Mouse (Mus musculus): ENCODE measurements around the gene Tymp. TPM values are rescaled to one million over a fixed set of nuclear protein-coding genes. Genes with fewer than 3 reads are reported as not detected.

Gene Tymp
- polyA plus RNA-seq, 1 experiment = 5.5 TPM

- under 1% methylated on average over 33 of the region's 33 CpGs for WGBS
- peaks cover 24% of the 10 kb centered on the region for H3K4me1 ChIP-seq (ENCODE audit: control insufficient read depth, insufficient read depth, low read length)
- TF ChIP-seq POLR2A (IDR thresholded peaks at IDR 0.05; ENCODE audit: borderline replicate concordance, insufficient read depth, low read length) = peak; percentile 77; the same call in 1 of the 2 replicates
- TF ChIP-seq CTCF (IDR thresholded peaks at IDR 0.05; ENCODE audit: borderline replicate concordance, insufficient read depth, low read depth, low read length) = no peak
Measured at GRCm38 (mm10) chr15:89378831-89379401, 2.1 kb upstream of the Tymp start, which contains the start of gene Odf3b. Gene Odf3b (minus strand): TSS chr15:89379282.

GRCm38 (mm10) chr15:89377938-89378828 is 1.3 kb upstream of the Tymp start:
- peaks cover 24% of the 10 kb centered on the region for H3K4me1 ChIP-seq (ENCODE audit: control insufficient read depth, insufficient read depth, low read length)
- peak overlapping the region; percentile 64 for H3K4me3 ChIP-seq (replicated peaks; ENCODE audit: insufficient read depth, low read depth, low read length)
- no peak for TF ChIP-seq POLR2A (IDR thresholded peaks at IDR 0.05; ENCODE audit: borderline replicate concordance, insufficient read depth, low read length)
- no peak for TF ChIP-seq CTCF (IDR thresholded peaks at IDR 0.05; ENCODE audit: borderline replicate concordance, insufficient read depth, low read depth, low read length)
- WGBS = 16% methylated on average over 46 of the region's 46 CpGs
- H3K27me3 ChIP-seq (ENCODE audit: control insufficient read depth, insufficient read depth, low read length) = no peaks in the 10 kb centered on the region
- peak in 1 of 2 experiments; percentile 56 for DNase-seq
- peak overlapping the region; percentile 98 for H3K27ac ChIP-seq (ENCODE audit: insufficient read depth, low read length)

More at GRCm38 (mm10) chr15:89378831-89379401, 2.1 kb upstream of the Tymp start, which contains the start of gene Odf3b:
- DNase-seq = peak; percentile 91
- Histone ChIP-seq H3K27ac (ENCODE audit: insufficient read depth, low read length) (peak within 1 kb of the TSS; percentile 98), H3K27me3 (ENCODE audit: control insufficient read depth, insufficient read depth, low read length) (no peaks in the 10 kb centered on the region), H3K4me3 (replicated peaks; ENCODE audit: insufficient read depth, low read depth, low read length) (peak within 1 kb of the TSS; percentile 64)

GRCm38 (mm10) chr15:89377362-89377761 is 523 bp upstream of the Tymp start:
- 28% methylated on average over 18 of the region's 18 CpGs for WGBS
- Histone ChIP-seq H3K27me3 (ENCODE audit: control insufficient read depth, insufficient read depth, low read length) (no peaks in the 10 kb centered on the region), H3K27ac (ENCODE audit: insufficient read depth, low read length) (peak overlapping the region; percentile 98; the same call in 1 of the 2 replicates)

GRCm38 (mm10) chr15:89376040-89376439 is 799 bp downstream of the Tymp start:
- Histone ChIP-seq H3K27ac (ENCODE audit: insufficient read depth, low read length) (no peak overlapping the region), H3K27me3 (ENCODE audit: control insufficient read depth, insufficient read depth, low read length) (no peaks in the 10 kb centered on the region), H3K4me3 (replicated peaks; ENCODE audit: insufficient read depth, low read depth, low read length) (no peak overlapping the region), H3K4me1 (ENCODE audit: control insufficient read depth, insufficient read depth, low read length) (peaks cover 31% of the 10 kb centered on the region)
- peak in 1 of 2 experiments; percentile 28 for DNase-seq
- WGBS = 72% methylated on average over 7 of the region's 7 CpGs
- TF ChIP-seq CTCF (IDR thresholded peaks at IDR 0.05; ENCODE audit: borderline replicate concordance, insufficient read depth, low read depth, low read length) (no peak), POLR2A (IDR thresholded peaks at IDR 0.05; ENCODE audit: borderline replicate concordance, insufficient read depth, low read length) (no peak)

More at GRCm38 (mm10) chr15:89377362-89377761, 523 bp upstream of the Tymp start:
- Histone ChIP-seq H3K4me3 (replicated peaks; ENCODE audit: insufficient read depth, low read depth, low read length) (no peak overlapping the region), H3K4me1 (ENCODE audit: control insufficient read depth, insufficient read depth, low read length) (peaks cover 26% of the 10 kb centered on the region)
- DNase-seq = peak in 1 of 2 experiments; percentile 33
- TF ChIP-seq CTCF (IDR thresholded peaks at IDR 0.05; ENCODE audit: borderline replicate concordance, insufficient read depth, low read depth, low read length) = no peak
- TF ChIP-seq POLR2A (IDR thresholded peaks at IDR 0.05; ENCODE audit: borderline replicate concordance, insufficient read depth, low read length) = no peak

- Histone ChIP-seq H3K27me3 (ENCODE audit: control insufficient read depth, insufficient read depth, low read length) (no peaks in the 10 kb centered on the region), H3K4me1 (ENCODE audit: control insufficient read depth, insufficient read depth, low read length) (peaks cover 31% of the 10 kb centered on the region), H3K27ac (ENCODE audit: insufficient read depth, low read length) (no peak overlapping the region), H3K4me3 (replicated peaks; ENCODE audit: insufficient read depth, low read depth, low read length) (no peak overlapping the region)
- peak in 1 of 2 experiments; percentile 24 for DNase-seq
- 91% methylated on average over 17 of the region's 17 CpGs for WGBS
- TF ChIP-seq CTCF (IDR thresholded peaks at IDR 0.05; ENCODE audit: borderline replicate concordance, insufficient read depth, low read depth, low read length) (no peak), POLR2A (IDR thresholded peaks at IDR 0.05; ENCODE audit: borderline replicate concordance, insufficient read depth, low read length) (no peak)
Measured at GRCm38 (mm10) chr15:89374801-89375534, 1.9 kb downstream of the Tymp start.

- H3K4me1 ChIP-seq (ENCODE audit: control insufficient read depth, insufficient read depth, low read length) = peaks cover 28% of the 10 kb centered on the region
- 43% methylated on average over 9 of the region's 9 CpGs for WGBS
- peak overlapping the region; percentile 82 for H3K27ac ChIP-seq (ENCODE audit: insufficient read depth, low read length)
Measured at GRCm38 (mm10) chr15:89374340-89374739, 2.5 kb downstream of the Tymp start.

GRCm38 (mm10) chr15:89373762-89374248 is 3.0 kb downstream of the Tymp start, which contains the start of gene Sco2:
Gene Sco2 (minus strand): TSS chr15:89373846.
- Histone ChIP-seq H3K27ac (ENCODE audit: insufficient read depth, low read length) (peak within 1 kb of the TSS; percentile 82), H3K27me3 (ENCODE audit: control insufficient read depth, insufficient read depth, low read length) (no peaks in the 10 kb centered on the region), H3K4me3 (replicated peaks; ENCODE audit: insufficient read depth, low read depth, low read length) (peak within 1 kb of the TSS; percentile 62), H3K4me1 (ENCODE audit: control insufficient read depth, insufficient read depth, low read length) (peaks cover 28% of the 10 kb centered on the region)
- DNase-seq = peak; percentile 91 to 96
- TF ChIP-seq CTCF (IDR thresholded peaks at IDR 0.05; ENCODE audit: borderline replicate concordance, insufficient read depth, low read depth, low read length) = peak; percentile 74
- peak; percentile 60; the same call in 1 of the 2 replicates for TF ChIP-seq POLR2A (IDR thresholded peaks at IDR 0.05; ENCODE audit: borderline replicate concordance, insufficient read depth, low read length)
- under 1% methylated on average over 42 of the region's 42 CpGs for WGBS

More at GRCm38 (mm10) chr15:89374340-89374739, 2.5 kb downstream of the Tymp start:
- Histone ChIP-seq H3K27me3 (ENCODE audit: control insufficient read depth, insufficient read depth, low read length) (no peaks in the 10 kb centered on the region), H3K4me3 (replicated peaks; ENCODE audit: insufficient read depth, low read depth, low read length) (peak overlapping the region; percentile 62)
- TF ChIP-seq POLR2A (IDR thresholded peaks at IDR 0.05; ENCODE audit: borderline replicate concordance, insufficient read depth, low read length) (no peak), CTCF (IDR thresholded peaks at IDR 0.05; ENCODE audit: borderline replicate concordance, insufficient read depth, low read depth, low read length) (no peak)
- no peak for DNase-seq
